Mouse (Mus musculus) MEL (cell line): ENCODE results near the gene Gm17657. TPM values are rescaled to one million over a fixed set of nuclear protein-coding genes. Genes with fewer than 3 reads are reported as not detected.

Experiments
- polyA plus RNA-seq, 2 experiments: library from polyadenylated mRNA; stranded (reverse) in 1 of 2; unstranded in 1 of 2; fragments of >175 nt in 1 of 2; fragments of >200 nt in 1 of 2; gene quantifications; 2 replicates each; pipeline versions ENCODE4 v1.2.1 to v1.2.4; 2012; ENCODE audit warnings: low replicate concordance in 2 of 2, low read depth in 1 of 2; ENCODE audit not compliant: insufficient read length in 2 of 2, insufficient read depth in 1 of 2, missing spikeins in 1 of 2
- total RNA-seq: library from RNA; depleted of rRNA; stranded (reverse); fragments of 300-350 nt; gene quantifications from 2 replicates; pipeline ENCODE4 v1.2.3, GENCODE M21; 2012; rRNA removed

Gm17657 gene
- total and polyA plus RNA-seq, 3 experiments: 0.31 to 2.7 TPM; not detected in 1

Other genes starting within 250 kb of the Gm17657 start
- 0.08 and 0.16 TPM in 2 replicates for gene Pi16, start 232.0 kb downstream of the Gm17657 start, total RNA-seq
- under 1 TPM in 1 of 2 experiments, not detected in 1; 0.42 TPM for gene Pi16, start 232.0 kb downstream of the Gm17657 start, polyA plus RNA-seq
- 119 and 143 TPM in 2 replicates for gene Mtch1, start 201.7 kb downstream of the Gm17657 start, total RNA-seq
- gene Mtch1, start 201.7 kb downstream of the Gm17657 start, polyA plus RNA-seq: 100 to 1,000 TPM; 147 to 233 TPM
- gene Fgd2, start 188.7 kb downstream of the Gm17657 start, total RNA-seq: 0.07 and 0.23 TPM in 2 replicates
- under 1 TPM in 1 of 2 experiments, not detected in 1; 0.39 TPM for gene Fgd2, start 188.7 kb downstream of the Gm17657 start, polyA plus RNA-seq
- 27.8 and 30.6 TPM in 2 replicates for gene Pim1, start 58.9 kb downstream of the Gm17657 start, total RNA-seq
- gene Pim1, start 58.9 kb downstream of the Gm17657 start, polyA plus RNA-seq: 10 to 100 TPM in 1 of 2 experiments, not detected in 1; 52.1 TPM
- gene Tbc1d22b, start 147 bp upstream of the Gm17657 start, total RNA-seq: 8.0 and 9.4 TPM in 2 replicates
- 10 to 100 TPM; 30.7 to 53.8 TPM for gene Tbc1d22b, start 147 bp upstream of the Gm17657 start, polyA plus RNA-seq
- gene Tmem217, start 2.7 kb upstream of the Gm17657 start, total RNA-seq: 2.3 and 2.5 TPM in 2 replicates
- 1 to 10 TPM in 1 of 2 experiments, not detected in 1; 4.5 TPM for gene Tmem217, start 2.7 kb upstream of the Gm17657 start, polyA plus RNA-seq
- gene Rnf8, start 65.2 kb upstream of the Gm17657 start, total RNA-seq: 32.9 and 40.3 TPM in 2 replicates
- 10 to 100 TPM in 1 of 2 experiments, not detected in 1; 49.2 TPM for gene Rnf8, start 65.2 kb upstream of the Gm17657 start, polyA plus RNA-seq
- 3.1 and 3.4 TPM in 2 replicates for gene Gm28043, start 65.2 kb upstream of the Gm17657 start, total RNA-seq
- 1 to 10 TPM in 1 of 2 experiments, not detected in 1; 1.3 TPM for gene Gm28043, start 65.2 kb upstream of the Gm17657 start, polyA plus RNA-seq
- 77.9 and 82.2 TPM in 2 replicates for gene Cmtr1, start 111.0 kb upstream of the Gm17657 start, total RNA-seq
- gene Cmtr1, start 111.0 kb upstream of the Gm17657 start, polyA plus RNA-seq: 10 to 100 TPM; 47.3 to 99.6 TPM
- 12.2 and 13.4 TPM in 2 replicates for gene Ccdc167, start 167.4 kb upstream of the Gm17657 start, total RNA-seq
- 10 to 100 TPM in 1 of 2 experiments, not detected in 1; 12.1 TPM for gene Ccdc167, start 167.4 kb upstream of the Gm17657 start, polyA plus RNA-seq